Mouse (Mus musculus): Measurements from ENCODE around the gene Xpnpep1. TPM values are rescaled to one million over a fixed set of nuclear protein-coding genes. Genes with fewer than 3 reads are reported as not detected.

Gene Xpnpep1
- polyA plus RNA-seq, 1 experiment from 2014 or later: 132 TPM

DNA sequence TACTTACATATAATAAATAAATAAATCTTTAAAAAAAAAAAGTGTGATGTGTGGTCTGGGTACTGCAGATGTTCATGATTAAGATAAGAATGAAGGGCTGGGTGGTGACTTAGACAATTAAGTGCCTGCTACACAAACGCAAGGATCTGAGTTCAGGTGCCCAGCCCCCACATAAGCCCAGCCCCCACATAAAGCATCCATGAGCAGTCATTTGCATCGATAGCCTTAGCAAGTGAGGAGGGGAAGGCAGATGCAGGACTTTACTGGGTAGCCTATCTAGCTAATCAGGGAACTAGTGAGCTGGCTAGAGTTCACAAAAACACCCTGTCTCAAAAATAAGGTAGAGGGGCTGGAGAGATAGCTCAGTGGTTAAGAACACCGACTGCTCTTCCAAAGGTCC lies 29.4 kb upstream of the Xpnpep1 start:
- no peak overlapping the region for H3K4me2 ChIP-seq (ENCODE audit: low read length)
- 82% methylated on average over 3 of the region's 3 CpGs for WGBS
- H3K27ac ChIP-seq (ENCODE audit: low read length): no peak overlapping the region
- ATAC-seq: no peak
- H3K9ac ChIP-seq (replicated peaks; ENCODE audit: low read depth, low read length): no peak overlapping the region
- H3K4me1 ChIP-seq (replicated peaks; ENCODE audit: control insufficient read depth, insufficient read depth, low read length): peaks cover 5% of the 10 kb centered on the region; the same call in 1 of the 2 replicates
- H3K4me3 ChIP-seq (replicated peaks; ENCODE audit: low read length): no peak overlapping the region
- no peaks in the 10 kb centered on the region for H3K9me3 ChIP-seq (ENCODE audit: control insufficient read depth, low read length)
- no peaks in the 10 kb centered on the region for H3K27me3 ChIP-seq (replicated peaks; ENCODE audit: control insufficient read depth, insufficient read depth, low read length)
- no peaks in the 10 kb centered on the region for H3K36me3 ChIP-seq (ENCODE audit: control insufficient read depth, insufficient read depth)

DNA sequence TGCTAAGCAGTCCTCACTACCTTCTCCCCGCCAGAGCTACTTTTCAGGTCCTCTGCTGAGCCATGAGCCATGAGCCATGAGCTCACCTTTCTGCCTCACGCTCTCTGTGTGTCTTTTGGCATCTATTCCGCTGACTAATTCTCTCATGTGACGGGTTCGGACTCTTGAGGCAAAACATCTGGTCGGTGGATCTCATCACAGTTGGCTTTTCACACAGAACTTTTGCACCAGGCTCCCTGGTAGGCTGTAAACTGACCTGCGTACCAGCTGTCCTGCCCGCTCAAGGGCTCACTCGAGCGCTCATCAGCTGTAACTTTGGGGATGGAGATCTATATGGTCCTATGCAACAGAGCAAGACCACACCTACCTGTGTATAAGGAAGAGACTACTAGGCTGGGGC lies 26.9 kb upstream of the Xpnpep1 start:
- Histone ChIP-seq H3K27me3 (replicated peaks; ENCODE audit: control insufficient read depth, insufficient read depth, low read length) (no peaks in the 10 kb centered on the region), H3K9me3 (ENCODE audit: control insufficient read depth, low read length) (no peaks in the 10 kb centered on the region), H3K4me2 (ENCODE audit: low read length) (no peak overlapping the region), H3K9ac (replicated peaks; ENCODE audit: low read depth, low read length) (no peak overlapping the region), H3K4me1 (replicated peaks; ENCODE audit: control insufficient read depth, insufficient read depth, low read length) (peaks cover 3% of the 10 kb centered on the region; the same call in 1 of the 2 replicates), H3K36me3 (ENCODE audit: control insufficient read depth, insufficient read depth) (no peaks in the 10 kb centered on the region), H3K27ac (ENCODE audit: low read length) (no peak overlapping the region), H3K4me3 (replicated peaks; ENCODE audit: low read length) (no peak overlapping the region)
- no peak for ATAC-seq
- 74% methylated on average over 10 of the region's 10 CpGs for WGBS

DNA sequence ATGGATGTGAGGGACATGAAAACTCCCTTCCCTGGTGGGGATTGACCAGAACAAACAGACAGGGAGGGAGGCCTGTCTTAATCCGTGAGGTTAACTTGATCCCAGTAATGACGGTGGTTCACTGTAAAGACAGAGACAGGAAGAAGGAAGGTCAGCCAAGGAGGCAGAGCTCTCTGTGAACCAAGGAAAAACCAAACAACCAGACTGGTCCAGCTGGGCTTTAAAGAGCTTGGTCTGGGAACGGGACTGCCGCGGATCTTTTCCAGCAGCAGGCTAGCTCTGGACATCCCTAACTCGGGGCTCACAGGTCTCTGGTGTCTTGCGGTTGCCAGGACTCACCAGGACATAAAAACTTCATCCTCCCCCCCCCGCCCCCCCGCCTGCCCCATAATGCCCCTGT lies 26.5 kb upstream of the Xpnpep1 start:
- H3K9ac ChIP-seq (replicated peaks; ENCODE audit: low read depth, low read length): no peak overlapping the region
- H3K27me3 ChIP-seq (replicated peaks; ENCODE audit: control insufficient read depth, insufficient read depth, low read length): no peaks in the 10 kb centered on the region
- no peaks in the 10 kb centered on the region for H3K4me1 ChIP-seq (replicated peaks; ENCODE audit: control insufficient read depth, insufficient read depth, low read length)
- no peak overlapping the region for H3K4me2 ChIP-seq (ENCODE audit: low read length)
- H3K9me3 ChIP-seq (ENCODE audit: control insufficient read depth, low read length): no peaks in the 10 kb centered on the region
- no peaks in the 10 kb centered on the region for H3K36me3 ChIP-seq (ENCODE audit: control insufficient read depth, insufficient read depth)
- WGBS: 66% methylated on average over 8 of the region's 9 CpGs
- no peak for ATAC-seq
- H3K27ac ChIP-seq (ENCODE audit: low read length): no peak overlapping the region
- no peak overlapping the region for H3K4me3 ChIP-seq (replicated peaks; ENCODE audit: low read length)

DNA sequence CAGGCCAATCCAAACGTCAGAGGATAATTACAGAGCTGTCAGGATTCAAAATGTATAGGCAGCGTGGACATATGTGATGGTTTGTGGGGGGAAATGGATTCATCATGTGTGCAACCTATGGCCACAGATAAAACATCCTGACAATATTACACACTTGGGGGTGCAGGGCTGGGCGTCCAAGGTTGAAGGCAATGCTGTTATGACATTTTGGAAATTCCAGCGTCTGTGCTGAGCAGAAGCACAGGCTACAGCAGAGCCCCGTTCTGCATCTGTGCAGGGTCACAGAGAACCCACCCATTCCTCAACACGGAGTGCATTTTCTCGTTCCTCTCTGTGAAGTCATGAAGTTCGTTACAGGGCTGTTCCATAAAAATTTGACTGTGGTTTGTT lies 25.0 kb upstream of the Xpnpep1 start:
- no peak for ATAC-seq
- Histone ChIP-seq H3K4me3 (replicated peaks; ENCODE audit: low read length) (no peak overlapping the region), H3K9me3 (ENCODE audit: control insufficient read depth, low read length) (no peaks in the 10 kb centered on the region), H3K36me3 (ENCODE audit: control insufficient read depth, insufficient read depth) (no peaks in the 10 kb centered on the region), H3K27ac (ENCODE audit: low read length) (no peak overlapping the region), H3K4me2 (ENCODE audit: low read length) (no peak overlapping the region), H3K27me3 (replicated peaks; ENCODE audit: control insufficient read depth, insufficient read depth, low read length) (no peaks in the 10 kb centered on the region), H3K9ac (replicated peaks; ENCODE audit: low read depth, low read length) (no peak overlapping the region), H3K4me1 (replicated peaks; ENCODE audit: control insufficient read depth, insufficient read depth, low read length) (no peaks in the 10 kb centered on the region)
- 76% methylated on average over 8 of the region's 8 CpGs for WGBS

DNA sequence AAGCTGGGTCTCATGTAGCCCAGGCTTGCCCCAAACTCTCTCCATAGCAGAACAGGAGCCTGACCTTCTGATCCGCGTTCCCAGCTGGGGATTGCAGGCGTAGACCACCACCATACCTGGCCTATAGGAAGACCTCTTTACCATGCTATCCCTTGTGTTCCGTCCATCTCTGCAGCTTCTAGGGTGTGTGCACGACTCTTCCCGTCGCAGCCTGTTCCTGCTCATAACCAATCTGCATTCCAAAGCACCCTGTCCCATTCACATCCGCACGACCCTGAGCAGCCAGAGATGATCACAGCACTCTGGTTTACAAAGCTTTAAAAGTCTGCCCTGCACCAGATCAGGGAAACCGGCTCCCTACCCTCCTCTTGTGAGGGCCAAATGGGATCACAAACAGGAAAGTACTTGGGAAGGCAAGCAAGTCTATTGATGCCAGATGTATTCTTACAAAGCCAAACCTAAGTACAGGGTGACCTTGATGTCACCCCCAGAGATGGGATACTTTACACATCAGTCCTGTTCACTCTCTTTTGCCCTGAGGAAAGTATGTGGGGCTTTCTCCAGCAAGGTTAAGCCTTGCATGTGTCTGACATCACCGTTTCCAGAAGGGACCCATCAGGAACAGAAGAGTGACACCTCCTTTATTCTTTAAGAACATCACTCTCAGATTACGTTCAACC lies 24.4 kb upstream of the Xpnpep1 start:
- Histone ChIP-seq H3K4me3 (replicated peaks; ENCODE audit: low read length) (no peak overlapping the region), H3K4me2 (ENCODE audit: low read length) (no peak overlapping the region), H3K9ac (replicated peaks; ENCODE audit: low read depth, low read length) (no peak overlapping the region), H3K27ac (ENCODE audit: low read length) (no peak overlapping the region), H3K4me1 (replicated peaks; ENCODE audit: control insufficient read depth, insufficient read depth, low read length) (no peaks in the 10 kb centered on the region), H3K27me3 (replicated peaks; ENCODE audit: control insufficient read depth, insufficient read depth, low read length) (no peaks in the 10 kb centered on the region), H3K9me3 (ENCODE audit: control insufficient read depth, low read length) (no peaks in the 10 kb centered on the region), H3K36me3 (ENCODE audit: control insufficient read depth, insufficient read depth) (no peaks in the 10 kb centered on the region)
- no peak for ATAC-seq
- WGBS: 82% methylated on average over 12 of the region's 12 CpGs

DNA sequence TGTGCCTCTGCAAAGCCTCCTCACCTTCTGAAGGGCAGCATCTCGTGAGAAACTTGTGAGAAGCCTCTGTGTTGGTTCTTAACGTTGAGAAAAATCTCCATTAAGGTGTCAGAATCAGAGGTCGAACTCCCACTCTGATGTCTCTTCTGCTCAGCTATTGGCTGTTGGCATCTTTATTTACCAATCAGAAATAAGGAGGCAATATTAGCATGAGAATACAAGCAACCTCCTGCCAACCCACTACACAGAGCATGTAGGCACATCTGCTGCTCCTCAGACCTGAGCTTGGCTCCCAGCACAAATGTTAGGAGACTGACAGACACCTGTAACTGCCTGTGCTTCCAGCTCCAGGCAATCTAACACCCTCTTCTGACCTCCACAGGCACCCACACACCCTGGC lies 22.0 kb upstream of the Xpnpep1 start:
- Histone ChIP-seq H3K36me3 (ENCODE audit: control insufficient read depth, insufficient read depth) (no peaks in the 10 kb centered on the region), H3K4me2 (ENCODE audit: low read length) (no peak overlapping the region), H3K27me3 (replicated peaks; ENCODE audit: control insufficient read depth, insufficient read depth, low read length) (no peaks in the 10 kb centered on the region), H3K4me1 (replicated peaks; ENCODE audit: control insufficient read depth, insufficient read depth, low read length) (no peaks in the 10 kb centered on the region), H3K27ac (ENCODE audit: low read length) (no peak overlapping the region), H3K4me3 (replicated peaks; ENCODE audit: low read length) (no peak overlapping the region), H3K9ac (replicated peaks; ENCODE audit: low read depth, low read length) (no peak overlapping the region), H3K9me3 (ENCODE audit: control insufficient read depth, low read length) (no peaks in the 10 kb centered on the region)
- ATAC-seq: no peak
- WGBS: 43% methylated on average over 3 of the region's 3 CpGs

DNA sequence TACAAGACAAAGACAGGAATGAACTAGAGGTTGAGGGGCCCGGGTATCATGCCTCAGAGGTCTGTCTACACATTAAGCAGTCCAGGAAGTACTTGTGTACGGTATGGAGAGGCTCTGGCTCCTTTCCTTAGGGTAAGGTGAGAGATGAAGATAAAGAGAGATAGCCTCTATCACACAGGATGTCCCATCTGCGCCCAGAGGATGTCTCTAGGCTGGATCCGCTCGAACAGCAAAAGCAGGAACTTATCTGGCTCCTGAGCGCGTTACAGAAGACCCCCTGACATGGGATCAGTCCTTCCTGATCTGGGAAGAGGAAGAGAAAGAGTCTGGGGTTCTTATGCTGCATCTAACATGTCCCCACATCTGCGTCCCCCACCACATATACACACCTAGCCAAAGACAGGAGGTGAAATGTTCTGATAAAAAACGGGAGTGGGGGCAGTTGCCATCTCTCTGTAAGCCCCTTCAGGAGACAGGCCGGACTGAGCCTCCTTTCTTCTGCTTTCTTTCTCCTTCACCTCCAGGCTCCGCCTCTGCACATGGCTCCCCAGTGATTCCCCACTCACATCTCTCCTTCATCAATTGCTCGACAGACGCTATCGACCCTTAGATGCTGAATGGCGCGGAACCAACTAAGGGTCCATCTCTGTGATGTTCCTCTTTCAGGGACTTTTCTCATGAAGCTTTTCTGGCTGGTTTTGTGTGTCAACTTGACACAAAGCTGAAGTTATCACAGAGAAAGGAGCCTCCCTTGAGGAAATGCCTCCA lies 19.5 kb upstream of the Xpnpep1 start:
- Histone ChIP-seq H3K27me3 (replicated peaks; ENCODE audit: control insufficient read depth, insufficient read depth, low read length) (no peaks in the 10 kb centered on the region), H3K9ac (replicated peaks; ENCODE audit: low read depth, low read length) (no peak overlapping the region), H3K4me2 (ENCODE audit: low read length) (no peak overlapping the region), H3K27ac (ENCODE audit: low read length) (no peak overlapping the region), H3K9me3 (ENCODE audit: control insufficient read depth, low read length) (no peaks in the 10 kb centered on the region), H3K36me3 (ENCODE audit: control insufficient read depth, insufficient read depth) (no peaks in the 10 kb centered on the region), H3K4me1 (replicated peaks; ENCODE audit: control insufficient read depth, insufficient read depth, low read length) (no peaks in the 10 kb centered on the region), H3K4me3 (replicated peaks; ENCODE audit: low read length) (no peak overlapping the region)
- ATAC-seq: no peak
- WGBS: 93% methylated on average over 16 of the region's 16 CpGs

DNA sequence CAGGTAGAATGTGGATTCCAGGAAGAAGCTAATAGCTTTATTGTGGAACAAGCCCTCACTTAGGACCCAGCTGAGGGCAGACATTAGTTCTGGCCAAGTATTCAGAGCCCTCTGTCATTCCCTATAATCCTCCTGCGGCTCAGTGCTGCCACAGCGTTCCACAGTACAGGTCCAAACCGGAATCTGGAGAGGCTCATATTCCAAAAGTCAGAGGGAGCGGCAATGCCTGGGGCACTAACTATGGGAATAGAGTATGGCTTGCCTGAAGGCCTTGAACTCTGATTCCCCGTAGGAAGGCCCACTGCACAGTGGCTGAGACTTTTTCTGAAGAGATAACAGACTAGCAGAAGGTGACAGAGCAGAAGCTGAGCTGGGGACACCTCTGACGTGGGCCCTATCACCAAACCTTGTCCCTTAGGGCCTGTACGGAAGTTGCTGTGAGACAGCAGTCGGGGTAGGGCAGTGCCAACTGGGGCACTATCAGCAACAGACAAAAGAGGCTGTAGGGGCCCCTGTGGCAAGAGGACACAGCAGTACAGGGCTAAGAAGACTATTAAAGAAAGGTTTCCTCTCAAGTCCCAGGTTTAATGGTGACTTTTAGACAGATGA lies 18.8 kb upstream of the Xpnpep1 start:
- H3K27me3 ChIP-seq (replicated peaks; ENCODE audit: control insufficient read depth, insufficient read depth, low read length): no peaks in the 10 kb centered on the region
- H3K9me3 ChIP-seq (ENCODE audit: control insufficient read depth, low read length): no peaks in the 10 kb centered on the region
- H3K4me3 ChIP-seq (replicated peaks; ENCODE audit: low read length): no peak overlapping the region
- H3K36me3 ChIP-seq (ENCODE audit: control insufficient read depth, insufficient read depth): no peaks in the 10 kb centered on the region
- 97% methylated on average over 8 of the region's 8 CpGs for WGBS
- H3K9ac ChIP-seq (replicated peaks; ENCODE audit: low read depth, low read length): no peak overlapping the region
- H3K4me2 ChIP-seq (ENCODE audit: low read length): no peak overlapping the region
- ATAC-seq: no peak
- H3K27ac ChIP-seq (ENCODE audit: low read length): no peak overlapping the region
- no peaks in the 10 kb centered on the region for H3K4me1 ChIP-seq (replicated peaks; ENCODE audit: control insufficient read depth, insufficient read depth, low read length)

DNA sequence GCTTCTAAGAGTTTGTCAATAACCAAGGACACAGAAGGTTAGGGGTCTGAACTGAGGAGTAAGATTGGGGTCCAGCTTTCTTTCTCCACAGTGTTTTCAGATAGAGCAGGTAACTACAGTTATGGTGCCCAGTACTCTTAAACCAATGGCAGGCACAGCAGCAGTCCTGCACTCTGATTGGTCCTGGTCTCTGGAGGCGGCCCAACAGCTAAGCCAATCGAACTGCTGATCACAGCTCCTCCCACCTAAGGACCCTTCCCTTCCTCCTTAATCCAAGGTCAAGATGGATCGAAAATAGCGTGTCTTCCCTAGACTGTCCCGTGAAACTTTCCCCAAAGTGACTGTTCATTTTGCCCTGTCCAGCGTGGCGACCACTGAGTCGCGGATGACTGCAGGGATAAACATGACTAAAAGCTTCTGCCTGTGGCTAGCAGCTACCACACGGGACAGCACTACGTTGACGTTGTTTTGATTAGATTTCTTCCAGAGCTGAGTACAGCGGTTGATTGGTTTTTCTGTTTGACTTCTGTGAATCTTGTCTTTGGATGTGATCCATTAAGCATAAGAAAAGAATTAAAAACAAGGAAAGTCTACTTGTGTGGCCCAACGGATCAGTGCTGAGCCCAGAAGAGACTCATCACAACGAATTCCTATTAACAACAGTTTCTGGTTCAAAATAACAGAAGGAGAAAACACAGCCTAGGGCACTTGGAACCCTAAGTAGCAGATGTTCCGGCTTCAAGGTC lies 18.1 kb upstream of the Xpnpep1 start:
- ATAC-seq: no peak
- H3K9me3 ChIP-seq (ENCODE audit: control insufficient read depth, low read length): no peaks in the 10 kb centered on the region

More for the DNA sequence above, 18.1 kb upstream of the Xpnpep1 start:
- Histone ChIP-seq H3K27ac (ENCODE audit: low read length) (no peak overlapping the region), H3K4me2 (ENCODE audit: low read length) (no peak overlapping the region), H3K4me1 (replicated peaks; ENCODE audit: control insufficient read depth, insufficient read depth, low read length) (no peaks in the 10 kb centered on the region), H3K4me3 (replicated peaks; ENCODE audit: low read length) (no peak overlapping the region), H3K9ac (replicated peaks; ENCODE audit: low read depth, low read length) (no peak overlapping the region), H3K27me3 (replicated peaks; ENCODE audit: control insufficient read depth, insufficient read depth, low read length) (no peaks in the 10 kb centered on the region), H3K36me3 (ENCODE audit: control insufficient read depth, insufficient read depth) (no peaks in the 10 kb centered on the region)
- WGBS: 88% methylated on average over 16 of the region's 16 CpGs

Measured in forebrain, embryonic 16.5 days (tissue).